Mouse (Mus musculus): ENCODE measurements around the gene Taf1a. TPM values are rescaled to one million over a fixed set of nuclear protein-coding genes. Genes with fewer than 3 reads are reported as not detected.

Taf1a gene
- polyA plus RNA-seq, 1 experiment from 2014 or later: 22.4 TPM

DNA sequence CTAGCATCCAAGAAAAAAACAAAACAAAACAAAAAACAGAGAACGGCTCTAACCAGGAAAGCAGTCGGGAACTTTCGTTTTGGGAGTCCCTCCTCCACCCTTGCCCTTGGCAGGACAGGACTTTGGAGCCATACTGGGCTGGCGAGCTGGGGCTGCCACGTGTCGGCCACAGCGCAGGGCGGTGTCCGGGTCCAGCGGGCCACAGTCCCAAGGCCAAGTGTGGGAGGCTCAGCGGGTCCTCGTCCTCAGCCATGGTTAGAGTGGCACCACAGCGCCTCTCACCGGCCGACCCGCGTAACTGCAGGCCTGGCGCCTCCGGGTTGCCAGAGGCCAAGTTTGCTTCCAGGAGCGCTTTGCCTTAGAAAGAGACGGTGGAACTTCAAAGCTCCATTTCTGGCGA, 50.3 kb downstream of the Taf1a start:
- Histone ChIP-seq H3K27me3 (ENCODE audit: control insufficient read depth, insufficient read depth, low read length) (no peaks in the 10 kb centered on the region), H3K36me3 (ENCODE audit: control insufficient read depth, insufficient read depth, low read length) (no peaks in the 10 kb centered on the region), H3K9me3 (ENCODE audit: control insufficient read depth, low read length) (peaks cover 4% of the 10 kb centered on the region; the same call in 1 of the 2 replicates), H3K4me2 (replicated peaks; ENCODE audit: low read depth, low read length) (peak overlapping the region; percentile 34), H3K9ac (ENCODE audit: low read depth, low read length) (peak overlapping the region; percentile 25), H3K4me3 (ENCODE audit: low read length) (peak overlapping the region; percentile 16; the same call in 1 of the 2 replicates), H3K27ac (ENCODE audit: low read depth, low read length) (no peak overlapping the region), H3K4me1 (ENCODE audit: control insufficient read depth, insufficient read depth, low read length) (peaks cover 3% of the 10 kb centered on the region; the same call in 1 of the 2 replicates)
- WGBS: 26% methylated on average over 22 of the region's 22 CpGs
- peak; percentile 75; the same call in 1 of the 2 replicates for ATAC-seq (ENCODE audit: low FRiP score, low TSS enrichment)

DNA sequence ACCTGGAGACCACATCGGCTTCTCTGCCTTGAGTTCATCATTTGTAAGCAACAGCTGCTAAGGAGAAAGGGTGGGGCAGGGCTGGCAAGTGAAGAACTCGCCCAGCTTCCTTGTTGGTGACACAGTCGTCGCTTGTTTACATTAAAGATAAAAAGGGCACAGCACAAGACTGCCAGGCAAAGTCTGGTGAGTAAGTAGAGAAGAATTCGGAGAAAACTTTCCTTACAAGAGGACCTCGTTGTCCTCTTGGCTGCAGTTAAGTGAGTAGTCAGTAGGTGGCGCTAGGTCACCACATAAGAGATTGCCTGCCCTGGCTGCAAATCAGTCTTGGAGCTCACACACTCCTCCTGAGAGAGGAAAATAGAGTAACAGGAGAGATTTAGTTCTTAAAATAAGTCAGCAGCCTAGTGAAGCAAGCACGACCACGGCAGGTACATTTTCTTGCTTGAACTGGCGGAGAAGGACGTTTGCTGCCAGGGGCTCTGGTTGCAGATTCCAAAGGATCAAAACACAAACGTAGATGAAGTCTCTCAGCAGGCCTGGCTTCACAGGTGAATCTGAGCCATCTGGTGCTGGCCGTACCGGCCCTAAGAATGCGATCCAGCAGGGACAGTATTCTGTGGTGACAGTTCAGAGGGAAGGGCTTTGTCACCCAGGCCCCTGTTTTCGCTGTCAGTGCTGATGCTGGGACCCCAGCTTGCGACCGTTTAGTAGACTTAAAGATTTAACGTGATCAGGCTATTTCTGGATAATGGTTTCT, 53.4 kb downstream of the Taf1a start:
- 24% methylated on average over 19 of the region's 19 CpGs for WGBS
- Histone ChIP-seq H3K4me1 (ENCODE audit: control insufficient read depth, insufficient read depth, low read length) (peaks cover 3% of the 10 kb centered on the region; the same call in 1 of the 2 replicates), H3K9me3 (ENCODE audit: control insufficient read depth, low read length) (peaks cover 10% of the 10 kb centered on the region; the same call in 1 of the 2 replicates), H3K27me3 (ENCODE audit: control insufficient read depth, insufficient read depth, low read length) (no peaks in the 10 kb centered on the region), H3K36me3 (ENCODE audit: control insufficient read depth, insufficient read depth, low read length) (no peaks in the 10 kb centered on the region), H3K4me2 (replicated peaks; ENCODE audit: low read depth, low read length) (no peak overlapping the region), H3K4me3 (ENCODE audit: low read length) (no peak overlapping the region), H3K27ac (ENCODE audit: low read depth, low read length) (no peak overlapping the region), H3K9ac (ENCODE audit: low read depth, low read length) (no peak overlapping the region)
- ATAC-seq (ENCODE audit: low FRiP score, low TSS enrichment): no peak

GRCm38 (mm10) chr1:183453066-183453465, 64.3 kb downstream of the Taf1a start:
- 32% methylated on average over 3 of the region's 3 CpGs for WGBS
- no peaks in the 10 kb centered on the region for H3K4me1 ChIP-seq (ENCODE audit: control insufficient read depth, insufficient read depth, low read length)
- no peaks in the 10 kb centered on the region for H3K36me3 ChIP-seq (ENCODE audit: control insufficient read depth, insufficient read depth, low read length)
- no peaks in the 10 kb centered on the region for H3K27me3 ChIP-seq (ENCODE audit: control insufficient read depth, insufficient read depth, low read length)
- no peak overlapping the region for H3K4me3 ChIP-seq (ENCODE audit: low read length)
- H3K9me3 ChIP-seq (ENCODE audit: control insufficient read depth, low read length): peaks cover 6% of the 10 kb centered on the region; the same call in 1 of the 2 replicates
- no peak for ATAC-seq (ENCODE audit: low FRiP score, low TSS enrichment)
- H3K4me2 ChIP-seq (replicated peaks; ENCODE audit: low read depth, low read length): no peak overlapping the region
- H3K9ac ChIP-seq (ENCODE audit: low read depth, low read length): no peak overlapping the region
- H3K27ac ChIP-seq (ENCODE audit: low read depth, low read length): no peak overlapping the region

Other genes with a start within 250 kb of the Taf1a start
- 9.6 and 16.9 TPM in 2 replicates for gene Disp1, start 167.5 kb upstream of the Taf1a start, polyA plus RNA-seq (2014; fragmentation: Nextera tagmentation; extraction: Ambion mirVana)
- 24.9 and 63.1 TPM in 2 replicates for gene Aida, start 92.4 kb upstream of the Taf1a start, polyA plus RNA-seq (2014; fragmentation: Nextera tagmentation; extraction: Ambion mirVana)
- 26.1 and 51.4 TPM in 2 replicates for gene Brox, start 91.7 kb upstream of the Taf1a start, polyA plus RNA-seq (2014; fragmentation: Nextera tagmentation; extraction: Ambion mirVana)
- gene Mia3, start 19.4 kb upstream of the Taf1a start, polyA plus RNA-seq (2014; fragmentation: Nextera tagmentation; extraction: Ambion mirVana): 50.8 and 104 TPM in 2 replicates
- gene Hhipl2, start 29.2 kb downstream of the Taf1a start, polyA plus RNA-seq (2014; fragmentation: Nextera tagmentation; extraction: Ambion mirVana): 0.21 and 0.22 TPM in 2 replicates

Measured in kidney, embryonic 14.5 days (tissue).